Mouse (Mus musculus) CH12.LX (cell line): ENCODE measurements around the gene Ctnnbip1. TPM values are rescaled to one million over a fixed set of nuclear protein-coding genes. Genes with fewer than 3 reads are reported as not detected.
A peak's percentile ranks its signal among the peaks of the same experiment; 100 is the strongest.

Experiments used
- DNase-seq: peaks from one replicate; pipeline ENCODE4 v3.0.0-alpha.2; 2013; ENCODE audit errors: extremely low read depth
- H3K27ac ChIP-seq: 2 replicates; pipeline ENCODE4 v1.5.1; 2012; ENCODE audit warnings: low read depth, mild to moderate bottlenecking, control low read depth, moderate library complexity; ENCODE audit not compliant: insufficient read depth
- H3K27me3 ChIP-seq: replicated peaks from 2 replicates; pipeline ENCODE3; 2012; ENCODE audit warnings: inconsistent platforms
- H3K36me3 ChIP-seq, 2 experiments: replicated peaks in 1 of 2; 2 replicates each; pipeline versions ENCODE3 to v1.6.1; 2012; ENCODE audit warnings: inconsistent platforms in 1 of 2, low read length in 1 of 2, mild to moderate bottlenecking in 1 of 2, mixed read lengths in 1 of 2, moderate library complexity in 1 of 2; ENCODE audit not compliant: control insufficient read depth in 1 of 2, insufficient read depth in 1 of 2
- H3K4me1 ChIP-seq, 2 experiments: 2 replicates each; pipeline ENCODE4 v1.6.1; 2012; ENCODE audit warnings: inconsistent platforms in 1 of 2, moderate library complexity in 1 of 2; ENCODE audit not compliant: insufficient read depth in 2 of 2, control insufficient read depth in 1 of 2
- H3K4me2 ChIP-seq: 2 replicates; pipeline ENCODE4 v1.6.1; 2012; ENCODE audit warnings: low read depth, mild to moderate bottlenecking, control low read depth; ENCODE audit not compliant: poor library complexity, insufficient read depth, severe bottlenecking
- H3K4me3 ChIP-seq, 3 experiments: fragments of 150-350 bp in 1 of 3; sonication (generic) in 1 of 3; replicated peaks in 1 of 3; 2 replicates each; pipeline versions ENCODE3 to v1.5.1; 2011 to 2012; ENCODE audit warnings: low read depth in 2 of 3, low read length in 2 of 3, mild to moderate bottlenecking in 2 of 3, moderate library complexity in 2 of 3, control low read depth in 1 of 3, improper control_type of control experiment in 1 of 3, inconsistent platforms in 1 of 3, mixed read lengths in 1 of 3; ENCODE audit not compliant: poor library complexity in 1 of 3
- H3K79me2 ChIP-seq: replicated peaks from 2 replicates; pipeline ENCODE4 v1.6.1; 2012; ENCODE audit warnings: mild to moderate bottlenecking, moderate library complexity; ENCODE audit not compliant: control insufficient read depth, poor library complexity, insufficient read depth, severe bottlenecking; ENCODE audit errors: extremely low read depth
- H3K9ac ChIP-seq: 2 replicates; pipeline ENCODE4 v1.6.1; 2012; ENCODE audit warnings: low read depth, mild to moderate bottlenecking, control low read depth, moderate library complexity; ENCODE audit not compliant: insufficient read depth
- H3K9me3 ChIP-seq: replicated peaks from 2 replicates; pipeline ENCODE3; 2012; ENCODE audit warnings: low read length, inconsistent platforms, mixed read lengths
- CHD2 ChIP-seq: IDR thresholded peaks from 2 replicates; pipeline ENCODE4 v1.6.1; 2011; ENCODE audit warnings: low read length, improper control_type of control experiment
- CTCF ChIP-seq, 2 experiments: IDR thresholded peaks in 1 of 2; conservative IDR thresholded peaks in 1 of 2; 2 replicates each; pipeline ENCODE4 v1.5.1; 2011 to 2012; ENCODE audit warnings: low read depth in 2 of 2, low read length in 2 of 2, improper control_type of control experiment in 1 of 2, inconsistent platforms in 1 of 2, mild to moderate bottlenecking in 1 of 2, moderate library complexity in 1 of 2
- ELF1 ChIP-seq: IDR thresholded peaks from 2 replicates; pipeline ENCODE4 v1.6.1; 2014; ENCODE audit warnings: low read depth, mild to moderate bottlenecking, inconsistent platforms, low read length, improper control_type of control experiment
- EP300 ChIP-seq: IDR thresholded peaks from 2 replicates; pipeline ENCODE4 v1.6.1; 2011; ENCODE audit warnings: low read length, improper control_type of control experiment
- ETS1 ChIP-seq: conservative IDR thresholded peaks from 2 replicates; pipeline ENCODE4 v1.6.1; 2012; ENCODE audit warnings: low read depth, mild to moderate bottlenecking, inconsistent platforms, low read length, improper control_type of control experiment, moderate library complexity
- GABPA ChIP-seq: IDR thresholded peaks from 2 replicates; pipeline ENCODE4 v1.6.1; 2012; ENCODE audit warnings: low read depth, low read length, improper control_type of control experiment, inconsistent platforms; ENCODE audit not compliant: insufficient replicate concordance
- HCFC1 ChIP-seq: IDR thresholded peaks from 2 replicates; pipeline ENCODE4 v1.6.1; 2012; ENCODE audit warnings: low read depth, mild to moderate bottlenecking, inconsistent platforms, low read length, improper control_type of control experiment
- IRF4 ChIP-seq: IDR thresholded peaks from 2 replicates; pipeline ENCODE4 v1.6.1; 2014; ENCODE audit warnings: low read depth, mild to moderate bottlenecking, inconsistent platforms, low read length, improper control_type of control experiment
- JUN ChIP-seq: IDR thresholded peaks from 2 replicates; pipeline ENCODE4 v1.6.1; 2011; ENCODE audit warnings: low read depth, mild to moderate bottlenecking, low read length, improper control_type of control experiment, moderate library complexity; ENCODE audit not compliant: insufficient read depth
- JUND ChIP-seq: conservative IDR thresholded peaks from 2 replicates; pipeline ENCODE4 v1.6.1; 2011; ENCODE audit warnings: low read depth, low read length, improper control_type of control experiment
- KAT2A ChIP-seq: IDR thresholded peaks from 2 replicates; pipeline ENCODE4 v1.6.1; 2012; ENCODE audit warnings: low read length, improper control_type of control experiment, inconsistent platforms; ENCODE audit not compliant: insufficient replicate concordance
- MAFK ChIP-seq: IDR thresholded peaks from 2 replicates; pipeline ENCODE4 v1.6.1; 2011; ENCODE audit warnings: low read length, improper control_type of control experiment; ENCODE audit not compliant: insufficient replicate concordance
- MAX ChIP-seq: IDR thresholded peaks from 2 replicates; pipeline ENCODE4 v1.6.1; 2011; ENCODE audit warnings: low read length, improper control_type of control experiment
- MAZ ChIP-seq: IDR thresholded peaks from 2 replicates; pipeline ENCODE4 v1.6.1; 2012; ENCODE audit warnings: low read depth, mild to moderate bottlenecking, inconsistent platforms, low read length, improper control_type of control experiment, moderate library complexity
- MEF2A ChIP-seq: IDR thresholded peaks from 2 replicates; pipeline ENCODE4 v1.6.1; 2014; ENCODE audit warnings: low read depth, mild to moderate bottlenecking, inconsistent platforms, low read length, improper control_type of control experiment, borderline replicate concordance
- MXI1 ChIP-seq: IDR thresholded peaks from 2 replicates; pipeline ENCODE4 v1.6.1; 2011; ENCODE audit warnings: mild to moderate bottlenecking, low read depth, low read length, improper control_type of control experiment
- MYC ChIP-seq: IDR thresholded peaks from 2 replicates; pipeline ENCODE4 v1.6.1; 2011; ENCODE audit warnings: low read depth, mild to moderate bottlenecking, improper control_type of control experiment, low read length
- NELFE ChIP-seq: IDR thresholded peaks from 2 replicates; pipeline ENCODE4 v1.6.1; 2011; ENCODE audit warnings: low read depth, low read length, improper control_type of control experiment
- NRF1 ChIP-seq: IDR thresholded peaks from 2 replicates; pipeline ENCODE4 v1.6.1; 2014; ENCODE audit warnings: low read depth, mild to moderate bottlenecking, inconsistent platforms, low read length, improper control_type of control experiment, moderate library complexity
- POLR2A ChIP-seq: IDR thresholded peaks from 2 replicates; pipeline ENCODE4 v1.6.1; 2011; ENCODE audit warnings: low read depth, mild to moderate bottlenecking, improper control_type of control experiment, low read length
- POLR2AphosphoS2 ChIP-seq: IDR thresholded peaks from 2 replicates; pipeline ENCODE4 v1.6.1; 2011; ENCODE audit warnings: low read depth, low read length, improper control_type of control experiment
- RCOR1 ChIP-seq: conservative IDR thresholded peaks from 2 replicates; pipeline ENCODE4 v1.6.1; 2012; ENCODE audit warnings: low read depth, mild to moderate bottlenecking, inconsistent platforms, low read length, improper control_type of control experiment
- SIN3A ChIP-seq: IDR thresholded peaks from 2 replicates; pipeline ENCODE4 v1.6.1; 2012; ENCODE audit warnings: low read length, improper control_type of control experiment, inconsistent platforms
- SMC3 ChIP-seq: IDR thresholded peaks from 2 replicates; pipeline ENCODE4 v1.6.1; 2011; ENCODE audit warnings: low read depth, low read length, improper control_type of control experiment
- TBP ChIP-seq: conservative IDR thresholded peaks from 2 replicates; pipeline ENCODE4 v1.6.1; 2011; ENCODE audit warnings: low read depth, low read length, improper control_type of control experiment
- TCF12 ChIP-seq: IDR thresholded peaks from 2 replicates; pipeline ENCODE4 v1.6.1; 2014; ENCODE audit warnings: low read depth, mild to moderate bottlenecking, inconsistent platforms, low read length, improper control_type of control experiment
- UBTF ChIP-seq: IDR thresholded peaks from 2 replicates; pipeline ENCODE4 v1.6.1; 2012; ENCODE audit warnings: low read depth, mild to moderate bottlenecking, inconsistent platforms, low read length, improper control_type of control experiment, moderate library complexity
- USF2 ChIP-seq: conservative IDR thresholded peaks from 2 replicates; pipeline ENCODE4 v1.6.1; 2011; ENCODE audit warnings: low read depth, low read length, improper control_type of control experiment
- ZC3H11A ChIP-seq: IDR thresholded peaks from 2 replicates; pipeline ENCODE4 v1.6.1; 2012; ENCODE audit warnings: low read depth, mild to moderate bottlenecking, inconsistent platforms, low read length, improper control_type of control experiment
- ZKSCAN1 ChIP-seq: IDR thresholded peaks from 2 replicates; pipeline ENCODE4 v1.6.1; 2012; ENCODE audit warnings: low read depth, inconsistent platforms, low read length, improper control_type of control experiment, borderline replicate concordance
- ZNF384 ChIP-seq: IDR thresholded peaks from 2 replicates; pipeline ENCODE4 v1.6.1; 2012; ENCODE audit warnings: low read depth, low read length, improper control_type of control experiment, inconsistent platforms
- dilution Hi-C: fragments of 300-500 bp; cut with MboI; formaldehyde crosslinking; loops from 2 replicates; pipeline ENCODE4 v1.14.3; 2020; ENCODE audit warnings: low sequenced_read_pairs; ENCODE audit not compliant: extremely low pct_unique_long_range_greater_than_20kb, extremely low pct_ligation_motif_present
- in situ Hi-C: fragments of 300-500 bp; cut with MboI; formaldehyde crosslinking; loops from 3 replicates; pipeline ENCODE4 v1.14.3; 2019; ENCODE audit warnings: low sequenced_read_pairs, low pct_ligation_motif_present, low pct_unique_long_range_greater_than_20kb, mixed read lengths
- polyA plus RNA-seq: library from polyadenylated mRNA; unstranded; fragments of >175 nt; gene quantifications from 2 replicates; pipeline ENCODE4 v1.2.1, GENCODE M21; 2012; ENCODE audit warnings: low read depth; ENCODE audit not compliant: insufficient read length
- total RNA-seq, 2 experiments: library from RNA; depleted of rRNA; stranded (reverse); fragments of 300-350 nt in 1 of 2; fragments of >200 nt in 1 of 2; gene quantifications; 2 replicates each; pipeline ENCODE4 v1.2.3; 2012 to 2014

Ctnnbip1 gene
- total and polyA plus RNA-seq, 3 experiments, result 4.5 to 5.9 (median 5.7) TPM

DNA sequence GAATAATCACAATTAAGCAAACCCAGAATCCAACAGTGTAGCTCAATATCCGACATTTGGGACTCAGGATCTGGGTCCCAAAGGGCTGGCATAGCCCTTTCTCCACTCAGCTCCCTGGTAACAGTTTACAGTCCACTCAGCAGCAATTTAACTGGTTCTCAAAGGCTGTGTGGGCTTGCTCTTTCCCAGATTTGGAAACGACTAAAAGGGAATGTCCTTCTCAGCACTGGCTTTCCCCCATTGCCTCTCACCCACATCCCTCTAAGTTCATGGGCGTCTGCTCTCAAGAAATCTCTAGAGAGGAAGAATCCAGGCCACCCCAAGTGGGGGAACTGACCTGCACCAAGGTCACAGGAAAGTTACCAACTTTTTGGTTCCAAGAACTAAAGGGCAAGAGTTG lies 33.5 kb upstream of the Ctnnbip1 start:
- Histone ChIP-seq H3K4me2 (peak overlapping the region; percentile 88), H3K36me3 (peaks cover 19 to 37% of the 10 kb centered on the region in 2 experiments), H3K79me2 (peaks cover 21% of the 10 kb centered on the region), H3K9ac (peak overlapping the region; percentile 92), H3K9me3 (no peaks in the 10 kb centered on the region), H3K27me3 (no peaks in the 10 kb centered on the region), H3K4me3 (peak overlapping the region; percentile 87 to 91 (median 88)), H3K27ac (no peak overlapping the region), H3K4me1 (peaks cover 8 to 35% of the 10 kb centered on the region in 2 experiments; a peak in 3 of 4 replicates)
- DNase-seq, result no peak
- TF ChIP-seq ETS1 (no peak), NELFE (no peak), SMC3 (no peak), RCOR1 (no peak), MYC (no peak), EP300 (no peak), ZNF384 (no peak), JUN (no peak), ZC3H11A (no peak), USF2 (no peak), JUND (no peak), NRF1 (no peak), MAX (no peak), POLR2AphosphoS2 (no peak), GABPA (no peak), SIN3A (no peak), ELF1 (no peak)
- in situ Hi-C loops (no loop called here), dilution Hi-C loops (no loop called here)

DNA sequence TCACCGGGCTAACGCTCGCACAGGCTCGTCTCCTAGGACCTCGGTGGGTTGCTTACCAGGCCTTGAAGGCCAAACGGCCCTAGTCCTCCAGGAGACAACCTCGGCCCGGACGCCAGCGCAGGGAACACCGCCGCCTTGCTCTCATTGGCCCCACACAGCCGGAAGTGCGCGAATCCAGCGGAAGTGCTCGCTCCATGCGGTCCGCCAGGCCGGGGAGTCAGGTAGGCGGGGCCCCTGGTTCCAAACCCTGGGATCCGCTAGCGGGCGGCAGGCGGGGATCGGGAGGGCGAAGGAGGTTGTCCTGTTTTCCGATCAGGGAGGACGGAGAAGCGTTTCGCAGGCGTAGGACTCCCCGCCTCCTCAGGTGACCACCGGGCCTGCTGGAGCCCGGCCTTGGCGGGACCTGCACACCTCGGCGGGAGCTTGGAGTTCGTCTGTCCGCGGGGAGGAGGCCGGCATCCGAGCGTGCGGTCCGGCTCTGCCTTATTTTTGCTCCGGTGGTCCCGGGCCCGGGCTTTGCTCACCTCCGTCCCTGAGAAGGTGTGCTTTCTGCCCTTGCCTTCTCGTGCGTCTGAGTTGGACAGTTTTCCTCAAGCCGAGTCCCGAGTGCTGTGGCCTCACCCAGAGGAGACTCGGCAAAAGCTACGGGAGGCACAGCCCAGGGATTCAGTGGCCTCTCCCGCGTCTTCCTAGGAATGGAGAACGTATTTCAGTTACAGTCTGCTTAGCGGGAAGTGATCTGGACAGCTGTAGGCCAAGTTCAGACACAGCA lies 32.8 kb upstream of the Ctnnbip1 start, which contains the start of the genes Nmnat1 and Lzic:
Gene Nmnat1 (minus strand): TSS at position 150 of the 772 bp plus-strand sequence.
Gene Lzic (plus strand): TSS at position 177 of the 772 bp plus-strand sequence.
- TF ChIP-seq MAFK (no peak), NELFE (peak; percentile 45; the same call in 1 of the 2 replicates), CHD2 (peak; percentile 75), SIN3A (peak; percentile 95), MAZ (peak; percentile 82), TBP (0 out of 2 replicates have a peak, but pooled peaks have one; percentile 29), IRF4 (peak; percentile 79), GABPA (peak; percentile 28; the same call in 1 of the 2 replicates), UBTF (0 out of 2 replicates have a peak, but pooled peaks have one; percentile 50), HCFC1 (peak; percentile 94), POLR2A (peak; percentile 69; the same call in 1 of the 2 replicates), TCF12 (peak; percentile 84), MXI1 (peak; percentile 87; the same call in 1 of the 2 replicates), ELF1 (peak; percentile 83), CTCF (conservative IDR thresholded peaks at IDR 0.05 in 1 of 2, IDR thresholded peaks at IDR 0.05 in 1 of 2; ENCODE audit: low read depth in 2 of 2, low read length in 2 of 2) (no peak), MEF2A (peak; percentile 60; the same call in 1 of the 2 replicates), NRF1 (no peak), ZKSCAN1 (no peak), KAT2A (peak; percentile 88; the same call in 1 of the 2 replicates), MAX (peak; percentile 47; the same call in 1 of the 2 replicates), MYC (0 out of 2 replicates have a peak, but pooled peaks have one; percentile 50)
- peaks cover 21% of the 10 kb centered on the region for H3K79me2 ChIP-seq
- peaks cover 3% of the 10 kb centered on the region for H3K9me3 ChIP-seq
- no peaks in the 10 kb centered on the region for H3K27me3 ChIP-seq
- H3K4me2 ChIP-seq, result peak within 1 kb of the TSS; percentile 90
- peaks cover 6 to 35% of the 10 kb centered on the region in 2 experiments; a peak in 3 of 4 replicates for H3K4me1 ChIP-seq
- DNase-seq, result peak; percentile 93
- peak within 1 kb of the TSS; percentile 26 for H3K27ac ChIP-seq
- dilution Hi-C loops (no loop called here), in situ Hi-C loops (no loop called here)
- peaks cover 23 to 43% of the 10 kb centered on the region in 2 experiments for H3K36me3 ChIP-seq
- H3K9ac ChIP-seq, result peak within 1 kb of the TSS; percentile 92
- H3K4me3 ChIP-seq, result peak within 1 kb of the TSS; percentile 87 to 91 (median 88)
